Comparison of ENCODE assay signal across 24 mouse cellular contexts in the genomic region with DNA sequence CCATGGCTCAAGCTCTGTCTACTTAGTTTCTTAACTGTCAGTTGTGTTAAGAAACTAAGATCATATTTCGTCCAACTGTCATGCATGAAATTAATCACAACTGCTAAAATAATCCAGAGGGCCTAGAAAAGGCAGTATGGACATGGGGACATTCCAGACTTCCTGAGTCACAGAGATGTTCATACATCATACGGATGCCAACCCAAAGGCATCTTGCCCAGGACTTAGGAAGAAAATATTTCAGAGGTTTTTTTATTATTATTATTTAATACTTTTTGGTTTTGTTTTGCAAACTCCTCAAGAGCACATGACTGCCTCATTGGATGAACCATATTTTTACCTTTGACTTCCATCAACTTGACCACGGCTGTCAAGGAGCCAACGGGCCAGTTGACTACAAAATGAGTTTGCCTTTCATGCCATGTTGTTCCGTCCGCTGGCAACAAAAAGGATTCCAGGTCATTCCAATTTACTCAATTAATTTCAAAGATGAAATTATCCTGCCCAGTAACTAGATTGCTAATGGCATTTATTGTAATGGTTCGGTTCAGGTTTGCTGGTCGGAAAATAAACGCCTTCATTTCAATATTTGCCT.
"Had no signal": no experiment of that assay in that cellular context is flagged by ENCODE, and none has a peak within 500 bp of the region (broad histone marks: within the 10 kb centered on the region; RNA-seq: fewer than 3 reads in every experiment).

No protein-coding gene starts in this region.

- H3K4me1 ChIP-seq: hindbrain, embryonic 15.5 days; kidney, embryonic 15.5 days; limb, embryonic 13.5 days; limb, embryonic 15.5 days had no signal

- DNase-seq: gastrocnemius, adult 2 months; gastrocnemius, postnatal 14 days; gastrocnemius, postnatal 36 days; heart, adult 11 months; heart, adult 2 months; heart, postnatal 10 days; kidney, adult 11 months; kidney, adult 2 months; kidney, adult 9 months; kidney, postnatal 14 days; kidney, postnatal 36 days; layer of hippocampus, adult 9-11 months; layer of hippocampus, postnatal 36 days; left cerebral cortex, postnatal 4 days had no signal

- ATAC-seq: hindbrain, postnatal 0 days; intestine, embryonic 16.5 days; liver, embryonic 12.5 days had no signal

- H3K9ac ChIP-seq: hindbrain, embryonic 13.5 days; hindbrain, embryonic 15.5 days; kidney, embryonic 15.5 days; limb, embryonic 13.5 days; limb, embryonic 15.5 days; liver, embryonic 12.5 days had no signal

- H3K36me3 ChIP-seq: hindbrain, embryonic 13.5 days; hindbrain, embryonic 15.5 days; kidney, embryonic 15.5 days; limb, embryonic 13.5 days; limb, embryonic 15.5 days; liver, embryonic 12.5 days had no signal

- H3K4me2 ChIP-seq: heart, embryonic 11.5 days; hindbrain, embryonic 15.5 days; kidney, embryonic 15.5 days; limb, embryonic 13.5 days; limb, embryonic 15.5 days; liver, embryonic 12.5 days had no signal

- H3K27ac ChIP-seq: gastrocnemius, adult 2 months; heart, adult 2 months; hindbrain, embryonic 13.5 days; hindbrain, embryonic 15.5 days; hindbrain, postnatal 0 days; kidney, embryonic 15.5 days; kidney, postnatal 0 days; limb, embryonic 13.5 days; limb, embryonic 15.5 days; liver, embryonic 12.5 days had no signal

- H3K9me3 ChIP-seq: hindbrain, embryonic 13.5 days; hindbrain, embryonic 15.5 days; kidney, embryonic 15.5 days; limb, embryonic 13.5 days; limb, embryonic 15.5 days; liver, embryonic 12.5 days had no signal

- H3K4me3 ChIP-seq: gastrocnemius, adult 2 months; heart, adult 2 months; hindbrain, embryonic 13.5 days; hindbrain, embryonic 15.5 days; kidney, embryonic 15.5 days; limb, embryonic 13.5 days; limb, embryonic 15.5 days; liver, embryonic 12.5 days had no signal

- H3K27me3 ChIP-seq: hindbrain, embryonic 13.5 days; hindbrain, embryonic 15.5 days; kidney, embryonic 15.5 days; limb, embryonic 13.5 days; limb, embryonic 15.5 days; liver, embryonic 12.5 days had no signal
